ENCODE assay signal across 1 mouse cellular context in genomic region chr12:75745697-75746290, GRCm38 (mm10).
TF ChIP-seq lines count a peak whose summit lies in the region.

No protein-coding gene starts in this region.

TF ChIP-seq in MEL, 35 proteins besides CTCF, POLR2A, EP300 and RAD21 (continued from another document):
- TF ChIP-seq RCOR1 (IDR thresholded peaks at IDR 0.05; ENCODE audit: low read depth, low read length) (peak; percentile 92), UBTF (IDR thresholded peaks at IDR 0.05; ENCODE audit: borderline replicate concordance, insufficient read depth, low read depth, low read length) (no peak)
